Mouse (Mus musculus) heart, postnatal 25 days (tissue): ENCODE data around the gene Tgfb1i1. TPM values are rescaled to one million over a fixed set of nuclear protein-coding genes. Genes with fewer than 3 reads are reported as not detected.

Experiments used
- DNase-seq: peaks from one replicate; pipeline ENCODE4 v3.0.0; 2022; ENCODE audit warnings: low spot score
- intact Hi-C: fragments of 180-260 bp; cut with DNase I; formaldehyde crosslinking; loops from one replicate; pipeline ENCODE4 v1.15.1; 2025
- total RNA-seq, 2 experiments: library from RNA; stranded (reverse); gene quantifications; 2 replicates each; pipeline ENCODE4 v1.2.3; 2021

The Tgfb1i1 gene
- total RNA-seq, 2 experiments from 2014 or later = 19.6 to 22.5 TPM

- intact Hi-C loops = no loop called here
- no peak for DNase-seq
These were observed 29.4 kb downstream of the Tgfb1i1 start for GRCm38 (mm10) chr7:128276051-128276450.

GRCm38 (mm10) chr7:128279750-128280149 is 33.1 kb downstream of the Tgfb1i1 start:
- DNase-seq = no peak
- intact Hi-C loops = loop anchor here (5.0 kb wide), 1 partner anchor 168 kb away; no protein-coding TSS in a partner anchor

GRCm38 (mm10) chr7:128281765-128282164 is 35.2 kb downstream of the Tgfb1i1 start:
- DNase-seq = no peak
- intact Hi-C loops = loop anchor here (5.0 kb wide), 1 partner anchor 166 kb away; no protein-coding TSS in a partner anchor

GRCm38 (mm10) chr7:128282532-128283244 is 36.1 kb downstream of the Tgfb1i1 start:
- intact Hi-C loops = loop anchor here (5.0 kb wide), 1 partner anchor 165 kb away; no protein-coding TSS in a partner anchor
- DNase-seq = no peak

GRCm38 (mm10) chr7:128284047-128284446 is 37.4 kb downstream of the Tgfb1i1 start:
- DNase-seq = no peak
- intact Hi-C loops = loop anchor here (5.0 kb wide), 1 partner anchor 163 kb away; no protein-coding TSS in a partner anchor

- intact Hi-C loops = no loop called here
- no peak for DNase-seq
These were observed 38.4 kb downstream of the Tgfb1i1 start for GRCm38 (mm10) chr7:128285060-128285459.

GRCm38 (mm10) chr7:128288923-128289544 is 42.4 kb downstream of the Tgfb1i1 start:
- DNase-seq = no peak
- intact Hi-C loops = no loop called here

- intact Hi-C loops = no loop called here
- DNase-seq = no peak
These were observed 48.2 kb downstream of the Tgfb1i1 start for GRCm38 (mm10) chr7:128294785-128295184.

- intact Hi-C loops = loop anchor here (2.0 kb wide), 1 partner anchor 48 kb away; no protein-coding TSS in a partner anchor
- no peak for DNase-seq
These were observed 49.9 kb downstream of the Tgfb1i1 start for GRCm38 (mm10) chr7:128296514-128296913.

- DNase-seq = no peak
- intact Hi-C loops = loop anchor here (2.0 kb wide), 1 partner anchor 48 kb away; no protein-coding TSS in a partner anchor
These were observed 50.6 kb downstream of the Tgfb1i1 start for GRCm38 (mm10) chr7:128297291-128297616.

- DNase-seq = peak; percentile 49
These were observed 51.2 kb downstream of the Tgfb1i1 start, which contains the start of gene BC017158 for GRCm38 (mm10) chr7:128297617-128298480. TSS of gene BC017158 (minus strand) at chr7:128298170.

GRCm38 (mm10) chr7:128298481-128299342 is 52.1 kb downstream of the Tgfb1i1 start:
- no peak for DNase-seq
- intact Hi-C loops = no loop called here

More at GRCm38 (mm10) chr7:128297617-128298480, 51.2 kb downstream of the Tgfb1i1 start, which contains the start of gene BC017158:
- intact Hi-C loops = loop anchor here (2.0 kb wide), 1 partner anchor 49 kb away; no protein-coding TSS in a partner anchor

GRCm38 (mm10) chr7:128300952-128301351 is 54.3 kb downstream of the Tgfb1i1 start:
- intact Hi-C loops = loop anchor here (10.0 kb wide), 1 partner anchor 404 kb away; no protein-coding TSS in a partner anchor
- DNase-seq = no peak

GRCm38 (mm10) chr7:128302151-128302550 is 55.5 kb downstream of the Tgfb1i1 start:
- intact Hi-C loops = loop anchor here (10.0 kb wide), 1 partner anchor 403 kb away; no protein-coding TSS in a partner anchor

GRCm38 (mm10) chr7:128304198-128304597 is 57.6 kb downstream of the Tgfb1i1 start:
- intact Hi-C loops = loop anchor here (2.0 to 10.0 kb wide), 2 partner anchors 41 to 401 kb away; no protein-coding TSS in a partner anchor
- no peak for DNase-seq

More at GRCm38 (mm10) chr7:128302151-128302550, 55.5 kb downstream of the Tgfb1i1 start:
- no peak for DNase-seq

- no peak for DNase-seq
- intact Hi-C loops = loop anchor here (2.0 to 10.0 kb wide), 2 partner anchors 40 to 400 kb away; no protein-coding TSS in a partner anchor
These were observed 58.3 kb downstream of the Tgfb1i1 start for GRCm38 (mm10) chr7:128304907-128305306.
